Mouse (Mus musculus) liver, embryonic 11.5 days (tissue): ENCODE measurements at regions not wholly inside any gene's neighbourhood (a gene's known extent, or its start where the extent isn't known, plus 50 kb on each side); places are given as distances from the start of the nearest gene placed in this dataset.

ENCODE experiments used
- ATAC-seq: fragments of 200-750 bp; cut with Nextera tagmentation; replicated peaks from 2 replicates; pipeline ENCODE4 v1.8.0; 2017; ENCODE audit warnings: moderate number of reproducible peaks, mild to moderate bottlenecking, moderate TSS enrichment, moderate library complexity; ENCODE audit not compliant: low FRiP score
- DNase-seq: peaks from one replicate; pipeline ENCODE4 v3.0.0-alpha.2; 2017; ENCODE audit warnings: low spot score
- H3K27ac ChIP-seq: fragments of 300-500 bp; sonication (generic); 2 replicates; pipeline ENCODE4 v1.5.1; 2014; ENCODE audit warnings: mild to moderate bottlenecking, low read depth, low read length, control low read depth
- H3K27me3 ChIP-seq: fragments of 300-500 bp; sonication (generic); replicated peaks from 2 replicates; pipeline ENCODE4 v1.6.1; 2014; ENCODE audit warnings: low read length, mixed read lengths; ENCODE audit not compliant: control insufficient read depth, insufficient read depth
- H3K36me3 ChIP-seq: fragments of 300-500 bp; sonication (generic); 2 replicates; pipeline ENCODE4 v1.6.1; 2014; ENCODE audit warnings: mild to moderate bottlenecking, low read length, moderate library complexity, mixed read lengths; ENCODE audit not compliant: control insufficient read depth, insufficient read depth
- H3K4me1 ChIP-seq: fragments of 300-500 bp; sonication (generic); replicated peaks from 2 replicates; pipeline ENCODE4 v1.6.1; 2014; ENCODE audit warnings: low read length, mixed read lengths; ENCODE audit not compliant: control insufficient read depth, insufficient read depth
- H3K4me2 ChIP-seq: fragments of 300-500 bp; sonication (generic); 2 replicates; pipeline ENCODE4 v1.6.1; 2014; ENCODE audit warnings: mild to moderate bottlenecking, control low read depth, moderate library complexity
- H3K4me3 ChIP-seq: fragments of 300-500 bp; sonication (generic); 2 replicates; pipeline ENCODE4 v1.5.1; 2014; ENCODE audit warnings: low read depth, low read length, control low read depth
- H3K9ac ChIP-seq: fragments of 300-500 bp; sonication (generic); 2 replicates; pipeline ENCODE4 v1.6.1; 2014; ENCODE audit warnings: low read depth, low read length, control low read depth
- H3K9me3 ChIP-seq: fragments of 300-500 bp; sonication (generic); 2 replicates; pipeline ENCODE4 v1.6.1; 2016; ENCODE audit warnings: low read length, inconsistent platforms, mixed read lengths; ENCODE audit not compliant: control insufficient read depth
- WGBS: fragments of 180-500 bp; shearing (Covaris S2); extraction: QIAGEN DNeasy Blood & Tissue Kit; methylation state at CpG from one replicate; pipeline ENCODE4 v1.1.7; 2014; 5-methylcytosine and 5-hydroxymethylcytosine counted together

DNA sequence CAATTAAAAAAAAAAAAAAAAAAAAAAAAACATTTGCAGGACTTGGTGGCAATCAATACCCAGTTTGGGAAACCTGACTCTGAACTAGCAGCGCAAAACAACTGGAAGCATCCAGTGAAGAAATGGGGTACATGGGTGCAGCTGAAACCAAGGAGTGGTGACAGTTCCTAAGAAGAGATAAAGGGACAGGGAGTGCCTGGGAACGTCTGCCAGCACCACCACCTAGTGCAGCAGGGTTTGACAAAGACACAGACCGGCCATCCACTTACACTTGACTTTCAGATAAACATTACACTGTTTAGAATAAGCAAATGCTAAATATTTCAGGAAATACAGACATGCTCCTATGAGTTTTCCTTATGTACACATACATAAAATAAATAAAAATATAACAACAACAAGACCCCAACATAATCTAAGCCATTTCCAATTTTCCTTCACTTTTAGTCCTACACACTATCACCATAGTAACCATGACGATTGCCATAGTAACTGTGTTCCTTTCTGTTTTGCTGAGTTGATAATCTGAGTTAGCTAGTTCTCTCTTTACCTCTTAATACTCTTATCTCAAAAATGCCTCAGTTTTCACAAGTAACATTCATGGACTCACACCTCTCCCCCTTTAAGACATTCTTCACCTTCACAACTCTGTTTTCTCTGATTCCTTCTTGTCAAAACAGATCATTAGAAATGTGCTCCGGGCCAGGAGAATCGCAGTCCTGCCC lies 80.3 kb downstream of the Ackr3 start:
- H3K4me1 ChIP-seq, result peaks cover 18% of the 10 kb centered on the region
- no peaks in the 10 kb centered on the region for H3K9me3 ChIP-seq
- WGBS, result 68% methylated on average over 6 of the region's 6 CpGs
- H3K4me3 ChIP-seq, result no peak overlapping the region
- no peak for DNase-seq
- H3K4me2 ChIP-seq, result no peak overlapping the region
- ATAC-seq, result no peak
- H3K27me3 ChIP-seq, result no peaks in the 10 kb centered on the region
- no peaks in the 10 kb centered on the region for H3K36me3 ChIP-seq
- H3K9ac ChIP-seq, result no peak overlapping the region
- H3K27ac ChIP-seq, result no peak overlapping the region; the same call in 1 of the 2 replicates

DNA sequence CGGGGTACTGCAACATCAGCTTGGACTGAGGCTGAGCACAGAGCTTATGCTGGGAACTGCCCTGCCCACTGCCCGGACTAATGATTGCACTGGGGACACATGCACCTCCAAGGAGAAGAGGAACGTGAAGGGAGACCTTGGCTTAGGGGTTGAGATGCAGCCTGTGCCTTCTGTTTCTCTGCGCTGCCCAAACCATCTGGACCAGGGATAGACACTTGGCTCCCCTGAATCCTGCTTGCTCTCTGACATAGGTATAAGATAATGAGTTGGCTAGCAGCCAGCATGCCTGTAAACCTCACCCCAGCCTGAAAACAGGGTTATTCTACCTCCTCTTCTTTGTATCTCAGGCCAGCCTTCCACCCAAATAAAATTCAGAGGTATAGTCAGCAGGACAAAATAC lies 81.5 kb downstream of the Ackr3 start:
- H3K36me3 ChIP-seq, result no peaks in the 10 kb centered on the region
- no peak overlapping the region for H3K4me2 ChIP-seq
- no peak overlapping the region for H3K9ac ChIP-seq
- DNase-seq (no peak), ATAC-seq (no peak)
- WGBS, result 66% methylated on average over 4 of the region's 4 CpGs
- H3K27me3 ChIP-seq, result no peaks in the 10 kb centered on the region
- peaks cover 30% of the 10 kb centered on the region for H3K4me1 ChIP-seq
- H3K9me3 ChIP-seq, result no peaks in the 10 kb centered on the region
- H3K27ac ChIP-seq, result no peak overlapping the region
- no peak overlapping the region for H3K4me3 ChIP-seq

DNA sequence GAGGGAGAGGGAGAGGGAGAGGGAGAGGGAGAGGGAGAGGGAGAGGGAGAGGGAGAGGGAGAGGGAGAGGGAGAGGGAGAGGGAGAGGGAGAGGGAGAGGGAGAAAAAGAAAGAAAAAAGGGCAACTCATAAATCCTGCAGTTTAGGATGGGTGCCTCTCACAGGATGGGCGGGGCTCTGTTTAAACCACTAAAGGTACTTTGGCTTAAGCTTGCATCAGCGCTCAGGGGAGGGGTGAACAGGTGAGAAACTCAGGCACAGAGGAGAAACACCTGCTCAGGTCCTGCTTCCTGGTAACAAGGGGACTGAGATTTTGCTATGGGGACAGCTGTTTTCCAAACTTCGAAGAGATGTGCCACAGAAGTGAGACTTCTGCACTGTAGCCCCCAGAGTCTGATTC lies 83.5 kb downstream of the Ackr3 start:
- Histone ChIP-seq H3K36me3 (no peaks in the 10 kb centered on the region), H3K4me3 (no peak overlapping the region), H3K27ac (no peak overlapping the region), H3K9me3 (no peaks in the 10 kb centered on the region), H3K4me2 (no peak overlapping the region), H3K9ac (no peak overlapping the region), H3K4me1 (peaks cover 31% of the 10 kb centered on the region), H3K27me3 (no peaks in the 10 kb centered on the region)
- ATAC-seq (no peak), DNase-seq (no peak)
- WGBS, result 87% methylated on average over 3 of the region's 3 CpGs

DNA sequence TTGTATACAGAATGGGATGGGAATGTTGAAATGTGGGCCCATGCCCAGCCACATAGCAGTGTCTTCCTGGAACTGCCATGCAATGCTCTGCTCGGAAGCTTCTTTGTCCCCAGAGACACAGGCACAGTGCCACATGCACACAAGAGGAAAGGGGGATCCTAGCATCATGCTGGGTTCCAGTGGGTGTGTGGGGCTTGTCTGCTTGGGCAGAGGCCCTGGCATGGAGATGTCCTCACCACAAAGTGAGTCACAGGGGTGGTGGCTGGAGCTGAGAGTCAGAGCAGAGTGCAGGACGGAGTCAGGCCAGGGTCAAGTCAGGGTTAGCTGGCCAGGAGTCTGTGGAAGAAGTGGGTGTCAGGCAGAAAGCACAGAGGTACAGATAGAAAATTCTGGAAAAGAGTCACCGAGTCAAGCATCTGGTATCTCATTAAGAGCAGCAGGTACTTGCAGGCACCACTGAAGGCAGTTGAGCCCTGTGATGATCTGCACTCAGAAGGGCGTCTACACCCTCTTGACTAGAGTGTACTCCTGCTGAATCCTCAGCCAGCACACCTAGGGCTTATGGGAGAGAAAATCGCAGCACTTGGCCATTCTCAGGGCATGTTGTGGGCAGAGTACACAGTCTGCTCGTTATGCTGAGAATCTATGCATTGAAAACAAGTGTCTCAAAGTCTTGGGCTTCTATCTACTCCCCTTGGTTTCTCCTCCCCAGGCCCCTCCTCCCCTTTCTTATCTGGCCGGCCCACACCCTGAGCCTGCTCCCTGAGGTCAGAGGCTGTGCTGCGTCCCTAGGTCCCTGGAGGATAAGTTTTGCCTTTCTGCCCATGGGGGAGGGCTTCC lies 85.3 kb downstream of the Ackr3 start:
- H3K9me3 ChIP-seq, result no peaks in the 10 kb centered on the region
- H3K27ac ChIP-seq, result peak overlapping the region; percentile 85
- peak; percentile 99 for ATAC-seq
- H3K4me3 ChIP-seq, result no peak overlapping the region
- peaks cover 31% of the 10 kb centered on the region for H3K4me1 ChIP-seq
- H3K27me3 ChIP-seq, result no peaks in the 10 kb centered on the region
- peak; percentile 74 for DNase-seq
- 36% methylated on average over 8 of the region's 8 CpGs for WGBS
- H3K9ac ChIP-seq, result peak overlapping the region; percentile 62
- H3K36me3 ChIP-seq, result no peaks in the 10 kb centered on the region
- peak overlapping the region; percentile 56 for H3K4me2 ChIP-seq

DNA sequence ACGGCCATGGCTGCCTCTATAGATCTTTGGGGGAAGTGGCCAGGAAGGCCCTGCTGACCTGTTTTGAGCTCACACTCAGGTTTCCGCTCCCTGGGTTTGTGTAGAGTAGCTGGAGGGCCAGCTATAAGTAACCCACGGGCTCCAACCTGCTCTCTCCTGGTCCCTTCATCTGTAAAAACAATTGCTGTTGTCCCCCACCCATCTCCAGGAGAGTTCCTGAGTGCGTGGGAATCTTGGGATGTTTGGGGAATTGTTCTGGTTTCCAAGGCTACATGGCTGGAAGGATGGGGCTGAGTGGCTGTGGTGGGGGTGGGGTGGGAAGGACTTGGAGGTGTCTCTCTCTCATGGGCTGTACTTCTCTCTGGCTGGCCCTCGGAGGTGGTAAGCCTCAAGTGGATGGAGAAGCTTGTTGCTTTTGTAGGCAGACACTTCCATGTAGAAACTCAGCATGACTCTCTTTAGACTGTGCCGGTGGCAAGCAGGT lies 86.0 kb downstream of the Ackr3 start:
- DNase-seq, result no peak
- Histone ChIP-seq H3K9me3 (no peaks in the 10 kb centered on the region), H3K27me3 (no peaks in the 10 kb centered on the region), H3K27ac (peak overlapping the region; percentile 85), H3K4me3 (no peak overlapping the region), H3K4me1 (peaks cover 27% of the 10 kb centered on the region), H3K4me2 (peak overlapping the region; percentile 56), H3K9ac (peak overlapping the region; percentile 62), H3K36me3 (no peaks in the 10 kb centered on the region)
- WGBS, result 27% methylated on average over 6 of the region's 6 CpGs
- peak; percentile 40 for ATAC-seq

DNA sequence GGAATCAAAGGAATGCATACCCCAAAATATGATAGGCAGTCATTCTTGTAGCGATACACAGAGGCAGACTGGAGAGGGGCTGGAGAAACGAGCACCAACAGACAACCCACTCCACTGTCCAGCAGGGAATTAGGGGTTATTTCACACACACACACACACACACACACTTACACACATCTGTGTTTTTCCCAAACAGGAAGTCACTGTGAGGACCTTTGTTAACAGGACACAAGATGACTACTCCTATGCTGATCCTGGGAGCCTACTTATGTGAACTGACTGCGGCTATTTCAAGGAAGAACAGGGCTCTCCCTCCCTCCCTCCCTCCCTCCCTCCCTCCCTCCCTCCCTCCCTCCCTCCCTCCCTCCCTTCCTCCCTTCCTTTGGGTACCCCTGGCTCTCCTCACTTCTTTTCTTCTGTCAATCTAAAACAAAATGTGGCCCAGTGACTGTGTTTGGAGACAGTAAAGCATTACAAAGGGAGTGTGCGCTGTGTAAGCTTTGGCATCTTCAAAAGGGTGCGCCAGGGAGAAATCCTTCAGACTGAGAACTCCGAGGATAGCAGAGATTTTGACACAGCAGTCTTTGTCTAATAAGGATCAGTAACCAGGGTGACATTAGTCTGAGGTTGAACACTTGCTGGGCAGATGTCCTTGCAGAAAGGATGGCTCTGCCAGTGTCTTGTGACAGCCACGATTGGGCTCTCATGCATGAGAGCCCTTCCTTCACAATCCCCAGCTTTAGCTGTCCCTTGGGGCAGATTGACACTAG lies 86.8 kb downstream of the Ackr3 start:
- DNase-seq (no peak), ATAC-seq (no peak)
- no peaks in the 10 kb centered on the region for H3K9me3 ChIP-seq
- WGBS, result 73% methylated on average over 7 of the region's 7 CpGs
- peaks cover 24% of the 10 kb centered on the region for H3K4me1 ChIP-seq
- peak overlapping the region; percentile 85; the same call in 1 of the 2 replicates for H3K27ac ChIP-seq
- no peaks in the 10 kb centered on the region for H3K27me3 ChIP-seq
- H3K4me3 ChIP-seq, result no peak overlapping the region
- no peak overlapping the region for H3K4me2 ChIP-seq
- no peaks in the 10 kb centered on the region for H3K36me3 ChIP-seq
- no peak overlapping the region for H3K9ac ChIP-seq

DNA sequence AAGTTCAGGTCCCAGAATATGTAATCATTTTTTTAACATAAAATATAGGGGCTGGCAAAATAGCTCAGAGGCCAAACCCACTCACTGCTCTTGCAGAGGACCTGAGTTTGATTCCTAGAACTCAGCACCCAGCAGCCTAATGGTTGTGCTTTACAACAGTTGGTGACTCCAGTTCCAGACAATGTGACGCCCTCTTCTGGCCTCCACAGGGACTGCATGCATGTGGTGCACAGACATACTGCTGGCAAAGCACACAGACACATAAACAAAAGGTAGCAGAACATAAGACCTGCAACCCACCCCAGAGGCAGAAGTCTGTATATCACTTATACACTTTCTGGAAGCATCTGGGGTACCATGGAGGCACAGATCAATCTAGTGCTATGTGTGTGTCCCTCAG lies 87.5 kb downstream of the Ackr3 start:
- Histone ChIP-seq H3K36me3 (no peaks in the 10 kb centered on the region), H3K4me3 (no peak overlapping the region), H3K4me2 (no peak overlapping the region), H3K4me1 (peaks cover 24% of the 10 kb centered on the region), H3K9ac (no peak overlapping the region), H3K27ac (no peak overlapping the region), H3K27me3 (no peaks in the 10 kb centered on the region), H3K9me3 (no peaks in the 10 kb centered on the region)
- WGBS, result 75% methylated on average over 1 of the region's 1 CpGs
- ATAC-seq (no peak), DNase-seq (no peak)

DNA sequence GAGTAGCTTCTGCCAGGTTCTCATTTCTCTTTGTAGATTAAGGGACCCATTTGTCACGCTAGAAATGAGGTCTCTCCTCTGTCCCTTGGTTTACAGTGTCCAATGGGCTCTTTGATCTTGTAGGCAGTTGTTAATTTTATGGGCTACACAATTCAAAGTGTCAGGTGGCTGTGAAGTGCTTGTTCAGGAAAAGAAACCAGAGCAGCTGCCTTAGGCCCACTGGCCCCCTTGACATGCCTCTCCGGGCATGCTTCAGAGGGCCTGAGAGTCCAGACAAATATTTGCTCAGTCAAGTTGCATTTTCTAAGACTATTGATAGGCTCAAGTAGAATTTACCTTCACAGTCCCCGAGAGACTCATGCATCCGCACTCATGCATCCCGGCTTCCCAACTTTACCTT lies 94.0 kb downstream of the Ackr3 start:
- no peaks in the 10 kb centered on the region for H3K9me3 ChIP-seq
- H3K36me3 ChIP-seq, result no peaks in the 10 kb centered on the region
- ATAC-seq (no peak), DNase-seq (no peak)
- no peaks in the 10 kb centered on the region for H3K27me3 ChIP-seq
- H3K4me1 ChIP-seq, result no peaks in the 10 kb centered on the region
- WGBS, result 69% methylated on average over 5 of the region's 5 CpGs
- H3K4me2 ChIP-seq, result no peak overlapping the region
- H3K4me3 ChIP-seq, result no peak overlapping the region
- H3K9ac ChIP-seq, result no peak overlapping the region
- no peak overlapping the region for H3K27ac ChIP-seq
